Mouse (Mus musculus): ENCODE data around the gene Rapgef2. TPM values are rescaled to one million over a fixed set of nuclear protein-coding genes. Genes with fewer than 3 reads are reported as not detected.

Gene Rapgef2
- polyA plus RNA-seq, 1 experiment from 2014 or later, result 7.3 TPM

DNA sequence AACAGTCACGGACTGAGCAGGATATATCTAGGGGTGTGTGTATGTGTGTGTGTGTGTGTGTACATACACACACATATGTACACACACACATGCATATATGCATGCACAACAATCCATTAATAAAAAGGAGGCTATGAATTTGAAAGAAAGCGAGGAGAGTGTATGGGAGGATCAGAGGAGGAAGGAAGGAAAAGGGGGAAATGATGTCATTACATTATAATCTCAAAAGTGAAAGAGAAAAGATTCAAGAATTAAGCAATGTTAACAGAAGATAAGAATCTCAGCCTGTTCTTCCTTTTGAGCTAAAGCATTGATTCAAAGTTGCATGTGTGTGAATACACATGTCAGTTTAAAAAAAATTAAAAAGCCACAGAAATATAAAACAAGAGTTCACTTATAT is 158.5 kb downstream of the Rapgef2 start:
- H3K4me3 ChIP-seq (replicated peaks), result no peak overlapping the region
- H3K4me2 ChIP-seq (replicated peaks), result no peak overlapping the region
- H3K4me1 ChIP-seq, result 0 out of 2 replicates have a peak, but pooled peaks cover 6% of the 10 kb centered on the region
- no peak for ATAC-seq (ENCODE audit: insufficient number of reproducible peaks, low FRiP score, low TSS enrichment, low read depth)
- H3K27ac ChIP-seq (replicated peaks), result no peak overlapping the region
- H3K9ac ChIP-seq, result no peak overlapping the region
- no peaks in the 10 kb centered on the region for H3K36me3 ChIP-seq
- WGBS, result 90% methylated on average over 2 of the region's 2 CpGs
- no peaks in the 10 kb centered on the region for H3K27me3 ChIP-seq
- no peaks in the 10 kb centered on the region for H3K9me3 ChIP-seq (replicated peaks)

- Histone ChIP-seq H3K4me2 (replicated peaks) (no peak overlapping the region), H3K4me1 (0 out of 2 replicates have a peak, but pooled peaks cover 6% of the 10 kb centered on the region), H3K36me3 (no peaks in the 10 kb centered on the region), H3K9me3 (replicated peaks) (no peaks in the 10 kb centered on the region), H3K27me3 (no peaks in the 10 kb centered on the region), H3K27ac (replicated peaks) (no peak overlapping the region), H3K9ac (no peak overlapping the region), H3K4me3 (replicated peaks) (no peak overlapping the region)
- ATAC-seq (ENCODE audit: insufficient number of reproducible peaks, low FRiP score, low TSS enrichment, low read depth), result no peak
- 87% methylated on average over 6 of the region's 6 CpGs for WGBS
These were observed 159.5 kb downstream of the Rapgef2 start for GRCm38 (mm10) chr3:79126857-79127256.

GRCm38 (mm10) chr3:79121391-79121790 is 164.9 kb downstream of the Rapgef2 start:
- 58% methylated on average over 7 of the region's 7 CpGs for WGBS
- no peak overlapping the region for H3K4me2 ChIP-seq (replicated peaks)
- no peak overlapping the region for H3K27ac ChIP-seq (replicated peaks)
- H3K4me3 ChIP-seq (replicated peaks), result no peak overlapping the region
- H3K9me3 ChIP-seq (replicated peaks), result no peaks in the 10 kb centered on the region
- H3K4me1 ChIP-seq, result no peaks in the 10 kb centered on the region
- no peaks in the 10 kb centered on the region for H3K36me3 ChIP-seq
- no peak overlapping the region for H3K9ac ChIP-seq
- no peak for ATAC-seq (ENCODE audit: insufficient number of reproducible peaks, low FRiP score, low TSS enrichment, low read depth)
- H3K27me3 ChIP-seq, result no peaks in the 10 kb centered on the region

- Histone ChIP-seq H3K9me3 (replicated peaks) (no peaks in the 10 kb centered on the region), H3K27ac (replicated peaks) (no peak overlapping the region), H3K4me2 (replicated peaks) (no peak overlapping the region), H3K9ac (no peak overlapping the region), H3K4me1 (no peaks in the 10 kb centered on the region), H3K36me3 (no peaks in the 10 kb centered on the region), H3K27me3 (no peaks in the 10 kb centered on the region), H3K4me3 (replicated peaks) (no peak overlapping the region)
- WGBS, result 88% methylated on average over 12 of the region's 12 CpGs
- ATAC-seq (ENCODE audit: insufficient number of reproducible peaks, low FRiP score, low TSS enrichment, low read depth), result no peak
These were observed 166.3 kb downstream of the Rapgef2 start for GRCm38 (mm10) chr3:79119983-79120382.

- Histone ChIP-seq H3K4me3 (replicated peaks) (no peak overlapping the region), H3K4me2 (replicated peaks) (no peak overlapping the region), H3K4me1 (no peaks in the 10 kb centered on the region), H3K9me3 (replicated peaks) (no peaks in the 10 kb centered on the region), H3K27ac (replicated peaks) (no peak overlapping the region), H3K27me3 (no peaks in the 10 kb centered on the region), H3K36me3 (0 out of 2 replicates have a peak, but pooled peaks cover 4% of the 10 kb centered on the region), H3K9ac (no peak overlapping the region)
- WGBS, result 92% methylated on average over 6 of the region's 6 CpGs
- ATAC-seq (ENCODE audit: insufficient number of reproducible peaks, low FRiP score, low TSS enrichment, low read depth), result no peak
These were observed 176.2 kb downstream of the Rapgef2 start for GRCm38 (mm10) chr3:79110153-79110552.

- no peak overlapping the region for H3K27ac ChIP-seq (replicated peaks)
- H3K9ac ChIP-seq, result no peak overlapping the region
- H3K36me3 ChIP-seq, result 0 out of 2 replicates have a peak, but pooled peaks cover 9% of the 10 kb centered on the region
- no peaks in the 10 kb centered on the region for H3K27me3 ChIP-seq
- no peaks in the 10 kb centered on the region for H3K4me1 ChIP-seq
- H3K9me3 ChIP-seq (replicated peaks), result no peaks in the 10 kb centered on the region
- 69% methylated on average over 6 of the region's 6 CpGs for WGBS
- no peak overlapping the region for H3K4me3 ChIP-seq (replicated peaks)
- ATAC-seq (ENCODE audit: insufficient number of reproducible peaks, low FRiP score, low TSS enrichment, low read depth), result no peak
- no peak overlapping the region for H3K4me2 ChIP-seq (replicated peaks)
These were observed 178.1 kb downstream of the Rapgef2 start for GRCm38 (mm10) chr3:79108246-79108645.

DNA sequence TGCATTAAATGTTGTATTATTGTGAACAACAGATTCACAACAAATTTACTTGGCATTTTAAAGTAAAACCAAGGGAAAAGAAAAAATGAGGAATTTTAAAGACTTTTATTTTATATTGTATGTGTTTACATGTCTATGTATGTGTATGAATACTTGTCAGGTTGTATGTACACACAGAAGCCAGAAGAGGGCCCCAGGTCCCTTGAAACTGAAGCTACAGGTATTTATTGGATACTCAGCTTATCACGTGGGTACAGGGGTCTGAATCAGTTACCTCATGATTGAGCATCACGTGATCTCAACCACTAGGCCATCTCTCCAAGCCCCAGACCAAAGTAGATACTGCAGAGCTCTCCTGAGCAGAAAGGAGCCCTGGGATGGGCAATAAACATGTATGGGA is 180.0 kb downstream of the Rapgef2 start:
- H3K9me3 ChIP-seq (replicated peaks), result no peaks in the 10 kb centered on the region
- H3K36me3 ChIP-seq, result 0 out of 2 replicates have a peak, but pooled peaks cover 5% of the 10 kb centered on the region
- ATAC-seq (ENCODE audit: insufficient number of reproducible peaks, low FRiP score, low TSS enrichment, low read depth), result no peak
- no peak overlapping the region for H3K9ac ChIP-seq
- no peak overlapping the region for H3K4me2 ChIP-seq (replicated peaks)
- WGBS, result 75% methylated on average over 2 of the region's 2 CpGs
- no peak overlapping the region for H3K27ac ChIP-seq (replicated peaks)
- no peaks in the 10 kb centered on the region for H3K27me3 ChIP-seq
- no peaks in the 10 kb centered on the region for H3K4me1 ChIP-seq
- H3K4me3 ChIP-seq (replicated peaks), result no peak overlapping the region

- Histone ChIP-seq H3K4me2 (replicated peaks) (no peak overlapping the region), H3K4me3 (replicated peaks) (no peak overlapping the region), H3K9ac (no peak overlapping the region), H3K9me3 (replicated peaks) (no peaks in the 10 kb centered on the region), H3K27ac (replicated peaks) (no peak overlapping the region), H3K4me1 (no peaks in the 10 kb centered on the region), H3K27me3 (no peaks in the 10 kb centered on the region), H3K36me3 (peaks cover 9% of the 10 kb centered on the region; the same call in 1 of the 2 replicates)
- ATAC-seq (ENCODE audit: insufficient number of reproducible peaks, low FRiP score, low TSS enrichment, low read depth), result no peak
- WGBS, result 81% methylated on average over 9 of the region's 9 CpGs
These were observed 182.7 kb downstream of the Rapgef2 start for GRCm38 (mm10) chr3:79103604-79104003.

GRCm38 (mm10) chr3:79101737-79102136 is 184.6 kb downstream of the Rapgef2 start:
- ATAC-seq (ENCODE audit: insufficient number of reproducible peaks, low FRiP score, low TSS enrichment, low read depth), result no peak
- H3K36me3 ChIP-seq, result peaks cover 17% of the 10 kb centered on the region
- H3K27ac ChIP-seq (replicated peaks), result no peak overlapping the region
- no peaks in the 10 kb centered on the region for H3K27me3 ChIP-seq
- H3K9me3 ChIP-seq (replicated peaks), result no peaks in the 10 kb centered on the region
- no peak overlapping the region for H3K4me3 ChIP-seq (replicated peaks)
- H3K4me1 ChIP-seq, result no peaks in the 10 kb centered on the region
- WGBS, result 74% methylated on average over 6 of the region's 6 CpGs
- H3K4me2 ChIP-seq (replicated peaks), result no peak overlapping the region
- no peak overlapping the region for H3K9ac ChIP-seq

DNA sequence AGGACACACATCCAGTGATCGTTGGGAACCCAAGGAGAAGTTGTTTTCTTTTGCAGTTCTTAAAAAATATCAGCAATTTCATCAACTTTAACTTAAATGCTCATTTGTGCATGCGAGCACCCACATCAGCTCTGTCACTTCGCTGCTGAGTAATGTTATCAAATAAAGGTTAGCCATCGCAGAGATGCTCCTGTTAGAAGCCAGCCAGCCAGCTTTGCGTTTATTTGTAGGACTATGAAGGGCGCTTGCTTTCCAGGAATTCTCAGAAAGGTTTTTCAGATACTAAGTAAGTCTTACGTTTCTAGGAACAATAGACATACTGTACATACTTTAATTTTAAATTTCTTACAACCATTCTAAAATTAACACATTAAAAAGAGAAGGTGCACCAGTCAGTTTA is 185.5 kb downstream of the Rapgef2 start:
- Histone ChIP-seq H3K4me2 (replicated peaks) (no peak overlapping the region), H3K4me3 (replicated peaks) (no peak overlapping the region), H3K9ac (no peak overlapping the region), H3K4me1 (no peaks in the 10 kb centered on the region), H3K27ac (replicated peaks) (no peak overlapping the region), H3K36me3 (peaks cover 17% of the 10 kb centered on the region), H3K9me3 (replicated peaks) (no peaks in the 10 kb centered on the region), H3K27me3 (no peaks in the 10 kb centered on the region)
- WGBS, result 86% methylated on average over 7 of the region's 7 CpGs
- ATAC-seq (ENCODE audit: insufficient number of reproducible peaks, low FRiP score, low TSS enrichment, low read depth), result no peak

DNA sequence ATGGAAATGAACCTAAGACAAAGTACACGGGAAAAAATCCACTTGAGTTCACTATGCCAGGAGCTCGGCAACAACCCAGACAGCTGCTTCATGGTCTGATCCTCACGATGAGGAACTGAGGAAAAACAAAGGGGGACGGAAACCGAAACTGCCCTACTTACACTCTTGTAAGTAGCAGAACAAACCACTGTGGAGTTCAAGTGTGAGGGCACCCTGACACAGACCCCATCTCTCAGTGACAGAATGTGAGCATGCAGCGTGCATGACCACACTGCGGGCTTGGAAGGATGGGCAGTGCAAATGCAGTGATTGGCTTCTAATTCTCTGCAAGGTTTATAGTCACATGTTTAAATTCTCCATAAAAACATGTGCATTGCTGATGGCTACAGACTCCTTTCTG is 197.2 kb downstream of the Rapgef2 start:
- no peak overlapping the region for H3K4me3 ChIP-seq (replicated peaks)
- ATAC-seq (ENCODE audit: insufficient number of reproducible peaks, low FRiP score, low TSS enrichment, low read depth), result no peak
- H3K36me3 ChIP-seq, result peaks cover 63% of the 10 kb centered on the region
- no peaks in the 10 kb centered on the region for H3K27me3 ChIP-seq
- H3K9me3 ChIP-seq (replicated peaks), result no peaks in the 10 kb centered on the region
- no peaks in the 10 kb centered on the region for H3K4me1 ChIP-seq
- H3K27ac ChIP-seq (replicated peaks), result no peak overlapping the region
- no peak overlapping the region for H3K9ac ChIP-seq
- WGBS, result 82% methylated on average over 7 of the region's 7 CpGs
- H3K4me2 ChIP-seq (replicated peaks), result no peak overlapping the region

- H3K36me3 ChIP-seq, result peaks cover 66% of the 10 kb centered on the region
- H3K4me3 ChIP-seq (replicated peaks), result no peak overlapping the region
- H3K9ac ChIP-seq, result no peak overlapping the region
- ATAC-seq (ENCODE audit: insufficient number of reproducible peaks, low FRiP score, low TSS enrichment, low read depth), result no peak
- H3K9me3 ChIP-seq (replicated peaks), result no peaks in the 10 kb centered on the region
- H3K27me3 ChIP-seq, result no peaks in the 10 kb centered on the region
- no peaks in the 10 kb centered on the region for H3K4me1 ChIP-seq
- H3K4me2 ChIP-seq (replicated peaks), result no peak overlapping the region
- WGBS, result 88% methylated on average over 5 of the region's 5 CpGs
- H3K27ac ChIP-seq (replicated peaks), result no peak overlapping the region
These were observed 197.9 kb downstream of the Rapgef2 start for GRCm38 (mm10) chr3:79088461-79088860.
